Mouse (Mus musculus): ENCODE results near the gene Usp39. TPM values are rescaled to one million over a fixed set of nuclear protein-coding genes. Genes with fewer than 3 reads are reported as not detected.

Gene Usp39
- total RNA-seq, 2 experiments from 2014 or later = 31.3 to 35.8 TPM

- DNase-seq = peak in 1 of 2 experiments; percentile 38
Measured at GRCm38 (mm10) chr6:72371147-72371546, 26.2 kb upstream of the Usp39 start.

DNA sequence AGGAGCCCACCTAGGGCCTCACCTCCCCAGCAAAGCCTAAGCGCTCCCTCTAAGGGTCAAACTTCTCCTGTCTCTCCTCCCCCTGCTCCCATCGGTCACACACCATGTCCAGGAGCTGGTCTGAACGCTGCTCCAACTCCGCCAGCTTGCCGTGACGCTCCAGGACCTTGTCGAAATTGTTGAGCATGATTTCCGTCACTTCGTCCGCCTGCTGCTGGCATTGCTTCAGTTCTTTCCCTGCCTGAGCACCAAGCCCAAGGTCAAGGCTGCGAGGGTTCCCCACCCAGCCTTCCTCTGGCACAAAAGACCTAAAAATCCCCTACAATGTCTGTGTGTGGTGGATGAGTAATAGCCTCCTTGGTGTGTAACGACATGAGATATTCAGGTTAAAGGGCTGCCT lies 25.1 kb upstream of the Usp39 start:
- DNase-seq = no peak

- no peak for DNase-seq
Measured at GRCm38 (mm10) chr6:72369557-72369956, 24.6 kb upstream of the Usp39 start.

- no peak for DNase-seq
Measured at GRCm38 (mm10) chr6:72367460-72367974, 22.5 kb upstream of the Usp39 start.

- no peak for DNase-seq
Measured at GRCm38 (mm10) chr6:72366844-72367443, 22.0 kb upstream of the Usp39 start, which contains the start of gene Rnf181. Gene Rnf181, minus strand, starts transcription at chr6:72366956.

DNA sequence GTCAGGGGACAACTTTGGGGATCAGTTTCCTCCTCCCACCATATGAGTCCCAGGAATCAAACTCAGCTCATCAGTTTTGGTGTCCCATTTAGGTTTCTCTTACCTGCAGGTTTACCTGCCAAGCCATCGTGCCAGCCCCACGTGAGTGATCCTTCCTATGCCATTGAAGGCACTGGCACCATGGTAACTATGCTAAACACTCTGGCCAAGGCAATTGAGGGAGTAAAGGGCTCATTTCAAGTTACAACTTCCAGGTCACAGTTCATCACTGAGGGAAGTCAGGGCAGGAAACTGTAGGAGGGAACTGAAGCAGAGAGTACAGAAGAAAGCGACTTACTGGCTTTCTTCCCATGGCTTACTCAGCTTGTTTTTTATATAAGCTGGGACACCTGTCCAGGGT lies 21.3 kb upstream of the Usp39 start:
- DNase-seq = no peak

- no peak for DNase-seq
Measured at GRCm38 (mm10) chr6:72364985-72365384, 20.0 kb upstream of the Usp39 start.

- no peak for DNase-seq
Measured at GRCm38 (mm10) chr6:72364009-72364408, 19.0 kb upstream of the Usp39 start.

DNA sequence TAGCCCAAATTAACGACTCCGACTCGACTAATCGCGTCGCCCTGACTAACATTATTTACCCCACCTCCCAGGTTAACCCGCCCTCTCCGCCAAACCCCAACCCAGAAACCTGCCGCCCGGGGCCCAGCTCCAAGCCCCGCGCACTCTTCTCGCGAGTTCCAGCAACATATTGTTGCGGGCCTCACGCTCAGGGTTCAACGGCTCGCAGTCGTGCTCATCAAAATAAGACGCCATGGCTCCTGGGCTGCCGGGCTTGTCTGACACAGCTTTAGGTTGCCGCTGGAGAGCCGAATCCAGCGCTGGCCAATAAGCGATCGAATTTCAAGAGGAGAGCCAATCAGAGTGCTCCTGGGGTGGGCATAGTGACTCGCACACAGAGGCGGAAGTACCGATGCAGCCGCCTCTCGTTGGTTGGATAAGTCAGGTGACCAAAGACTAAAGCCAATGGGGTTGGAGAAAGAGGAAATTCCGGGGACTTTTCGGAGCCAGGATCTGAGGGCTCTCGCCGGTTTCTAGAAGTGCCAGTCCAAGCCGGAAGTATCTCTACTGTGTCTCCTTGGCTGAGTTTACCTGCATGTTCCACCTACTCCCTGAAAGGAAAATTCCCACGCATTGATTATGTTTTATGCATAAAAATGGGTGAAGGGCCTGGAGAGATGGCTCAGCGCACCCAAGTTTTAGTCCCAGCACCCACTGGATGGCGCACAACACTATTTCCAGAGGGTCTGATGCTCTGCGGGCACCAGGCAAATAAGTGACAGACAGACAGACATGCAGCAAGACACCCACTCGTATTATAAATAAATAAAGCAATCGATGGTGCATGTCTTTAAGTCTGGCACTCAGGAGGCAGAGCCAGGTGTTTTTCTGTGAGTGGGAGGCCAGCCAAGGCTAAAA lies 17.4 kb upstream of the Usp39 start:
- peak; percentile 95 to 96 for DNase-seq

DNA sequence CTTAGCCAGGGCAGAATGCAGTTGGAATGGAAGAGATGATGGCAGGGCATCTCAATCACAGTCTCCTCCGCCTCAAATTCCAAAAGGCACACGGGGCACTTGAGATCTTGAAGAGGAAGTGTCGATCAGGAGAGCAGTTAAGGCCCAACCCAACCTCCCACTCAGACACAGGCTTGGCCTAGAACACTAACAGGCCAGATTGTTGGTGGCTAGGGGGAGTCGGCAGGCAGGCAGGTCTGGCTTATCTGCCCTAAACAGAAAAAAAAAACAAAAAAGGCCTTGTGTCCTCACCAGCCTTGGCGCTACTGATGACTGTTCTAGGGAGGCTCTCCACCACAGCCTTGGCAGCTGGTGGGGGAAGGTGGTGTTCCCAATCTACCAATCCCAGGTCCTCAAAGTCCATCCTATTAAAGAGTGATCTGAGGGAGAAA lies 16.2 kb upstream of the Usp39 start:
- DNase-seq = no peak

GRCm38 (mm10) chr6:72360599-72360935 lies 15.6 kb upstream of the Usp39 start:
- no peak for DNase-seq

DNA sequence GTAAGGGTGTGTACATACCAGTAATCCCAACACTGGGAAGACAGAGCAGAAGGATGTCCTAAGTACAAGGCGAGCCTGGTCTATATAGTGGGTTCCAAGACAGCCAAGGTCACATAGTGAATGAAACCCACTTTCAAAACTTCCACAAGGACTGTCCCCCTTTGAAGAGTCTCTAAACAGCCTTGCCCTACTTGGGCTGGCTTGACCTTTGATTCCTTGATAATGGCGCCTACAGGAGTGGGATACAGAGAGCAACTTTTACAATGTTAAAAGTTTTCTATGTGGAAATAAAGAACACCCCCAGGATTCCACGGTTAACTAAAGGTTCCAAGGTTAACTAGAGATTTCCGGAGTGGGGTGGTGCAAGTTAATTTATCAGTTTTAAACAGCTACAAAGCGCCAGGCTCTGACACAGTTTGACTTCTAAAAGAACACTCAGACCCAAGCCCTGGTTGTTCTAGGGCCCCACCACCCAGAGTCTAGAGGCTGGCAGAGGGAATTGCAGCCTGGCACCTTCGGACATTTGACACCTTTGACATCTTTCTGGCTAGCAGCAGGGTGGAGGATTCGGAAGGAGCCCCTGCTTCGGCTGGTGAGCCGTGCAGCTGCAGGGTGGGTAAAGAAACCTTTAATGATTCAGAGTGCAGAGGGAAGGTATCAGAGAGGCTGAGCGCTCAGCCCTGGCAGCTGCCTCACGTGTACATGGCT lies 15.1 kb upstream of the Usp39 start:
- no peak for DNase-seq

GRCm38 (mm10) chr6:72359343-72359742 lies 14.4 kb upstream of the Usp39 start:
- no peak for DNase-seq

DNA sequence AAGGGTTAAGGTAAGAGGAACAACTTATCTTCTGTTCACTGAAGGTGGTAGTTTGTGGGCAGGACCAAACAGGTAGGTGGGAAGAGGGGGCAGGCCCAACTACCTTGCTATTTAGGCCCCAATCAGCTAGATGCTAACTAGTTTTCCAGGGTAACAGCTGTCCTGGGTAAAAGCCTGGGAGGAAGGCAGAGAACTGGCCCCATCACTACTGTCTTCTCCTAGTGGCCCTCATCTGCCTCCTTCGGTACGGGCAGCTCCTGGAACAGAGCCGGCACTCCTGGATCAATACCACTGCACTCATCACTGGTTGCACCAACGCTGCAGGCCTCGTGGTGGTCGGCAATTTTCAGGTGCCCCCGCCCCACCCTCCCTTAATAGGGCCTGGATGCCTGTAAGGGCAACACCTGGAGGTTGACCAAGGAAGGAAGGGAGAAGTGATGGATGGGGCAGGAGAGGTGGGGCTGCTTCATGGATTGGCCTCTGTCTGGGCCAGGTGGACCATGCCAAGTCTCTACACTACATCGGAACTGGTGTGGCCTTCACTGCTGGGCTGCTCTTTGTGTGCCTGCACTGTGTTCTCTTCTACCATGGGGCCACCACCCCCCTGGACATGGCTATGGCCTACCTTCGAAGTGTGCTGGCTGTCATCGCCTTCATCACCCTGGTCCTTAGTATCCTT lies 13.2 kb upstream of the Usp39 start:
- DNase-seq = no peak

- DNase-seq = no peak
Measured at GRCm38 (mm10) chr6:72357164-72358079, 12.4 kb upstream of the Usp39 start.

DNA sequence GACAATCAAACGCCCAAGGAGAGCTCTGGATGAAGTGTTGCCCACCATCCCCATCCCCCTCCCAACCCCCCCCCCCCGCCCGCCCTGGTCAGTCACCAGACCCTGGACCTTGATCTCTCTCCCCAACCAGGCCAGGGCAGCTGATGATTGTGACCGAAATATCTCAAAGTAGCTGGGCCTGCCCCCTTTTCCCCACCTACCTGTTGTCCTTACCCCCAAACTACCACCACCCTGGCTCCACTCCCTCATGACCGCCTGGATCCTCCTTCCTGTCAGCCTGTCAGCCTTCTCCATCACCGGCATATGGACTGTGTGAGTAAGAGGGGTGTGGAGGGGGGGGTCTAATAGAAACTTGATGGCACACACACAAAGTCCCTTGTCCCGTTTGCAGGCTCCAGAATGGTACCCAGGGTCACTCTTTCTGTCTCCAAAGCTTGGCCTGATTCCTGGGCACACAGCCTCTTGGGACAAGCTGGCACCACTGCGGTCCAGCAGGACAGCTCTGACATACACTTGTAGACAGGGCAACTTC lies 11.1 kb upstream of the Usp39 start:
- DNase-seq = no peak

DNA sequence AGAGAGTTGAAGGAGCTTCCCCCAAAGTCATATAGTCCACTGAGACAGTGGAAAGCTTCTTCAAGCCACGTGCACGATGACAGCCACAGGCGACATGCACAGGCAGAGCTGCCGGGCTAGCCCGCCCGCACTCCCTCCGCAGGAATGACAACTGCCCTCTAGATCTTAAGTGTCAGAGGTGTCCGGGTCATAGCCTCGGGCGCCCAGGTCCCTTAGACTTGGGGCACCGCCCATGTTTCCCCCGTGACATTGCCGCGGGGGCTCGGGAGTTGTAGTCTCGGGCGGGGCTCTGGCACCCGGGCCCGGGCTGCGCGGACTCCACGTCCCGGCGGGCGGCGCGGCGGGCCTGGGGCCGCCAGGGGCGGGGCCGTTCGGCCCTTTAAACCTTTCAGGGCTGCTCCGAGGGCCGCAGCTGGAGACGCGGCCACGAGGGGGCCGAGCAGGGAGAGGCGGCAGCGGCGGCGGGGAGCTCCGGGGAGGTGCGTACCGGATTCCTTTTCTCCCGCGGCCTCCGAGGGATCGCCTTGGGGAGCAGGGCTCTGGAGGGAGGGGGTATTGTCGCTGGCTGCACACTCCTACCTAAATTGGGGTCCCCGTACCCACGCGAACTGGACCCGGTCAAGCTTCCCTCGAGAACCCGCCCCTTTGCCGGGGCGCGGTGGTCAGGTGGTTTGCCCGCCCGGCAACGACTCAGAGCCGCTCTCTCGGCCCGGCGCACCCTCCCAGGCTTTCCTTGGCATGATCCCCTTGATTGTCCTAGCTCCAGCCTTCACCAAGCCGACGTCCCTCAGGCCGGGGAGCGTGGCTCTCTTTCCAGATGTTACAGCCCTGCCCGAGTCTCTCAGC lies 10.3 kb upstream of the Usp39 start, which contains the start of gene Tmem150a:
TSS of gene Tmem150a (plus strand) at position 382 of the 846 bp plus-strand sequence.
- peak; percentile 73 to 75 for DNase-seq

GRCm38 (mm10) chr6:72354025-72354424 lies 9.0 kb upstream of the Usp39 start:
- DNase-seq = no peak

DNA sequence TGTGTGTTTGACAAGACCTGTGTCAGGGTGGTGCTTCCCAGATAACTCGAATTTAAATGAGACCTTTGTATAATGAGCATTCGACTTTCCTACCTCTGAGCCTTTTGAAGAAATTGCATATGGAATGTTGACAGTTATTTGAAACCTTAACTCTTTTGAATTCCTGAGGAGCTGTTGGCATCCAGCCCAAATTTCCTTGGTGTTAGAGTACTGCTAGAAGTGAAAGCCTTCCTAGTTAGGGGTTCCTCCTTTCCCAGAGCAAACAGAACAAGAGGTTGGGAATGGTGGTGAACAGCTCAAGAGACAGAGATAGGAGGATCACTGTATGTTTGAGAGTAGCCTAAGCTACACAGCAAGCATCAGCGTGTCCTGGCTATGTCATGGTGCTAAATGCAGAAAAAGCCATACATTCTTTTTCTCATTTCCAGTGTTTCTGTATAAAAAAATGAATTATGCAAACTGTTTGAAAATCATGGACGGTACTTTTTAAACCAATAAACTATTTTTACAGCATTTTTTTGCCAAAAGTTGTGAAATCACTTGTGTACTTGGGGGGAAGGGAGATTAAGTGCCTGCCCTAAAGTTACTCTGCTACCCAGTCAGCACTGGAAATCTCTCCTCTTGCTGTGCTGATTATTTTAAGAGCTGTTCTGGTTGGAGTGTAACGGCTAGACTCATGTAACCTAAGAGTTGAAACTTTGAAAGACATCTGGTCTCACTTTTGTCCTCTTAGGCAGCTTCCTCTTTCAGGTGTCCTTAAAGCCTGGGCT lies 7.8 kb upstream of the Usp39 start:
- DNase-seq = no peak
